In genomic region chr10:80399973-80400703, GRCm38 (mm10) we compare ENCODE assay signal across 8 mouse cellular contexts. TPM values are rescaled to one million over a fixed set of nuclear protein-coding genes. Genes with fewer than 3 reads are reported as not detected.
DNase-seq lines count a peak whose midpoint lies in the region; ATAC-seq and TF ChIP-seq lines count a peak whose summit lies in the region.

No protein-coding gene starts in this region.

- H3K9me3 ChIP-seq in heart, embryonic 15.5 days (replicated peaks) = no peaks in the 10 kb centered on the region
- no peaks in the 10 kb centered on the region for H3K9me3 ChIP-seq in MEL (replicated peaks; ENCODE audit: insufficient read depth, low read length)
- peaks cover 6% of the 10 kb centered on the region; the same call in 1 of the 2 replicates for H3K9me3 ChIP-seq in hindbrain, embryonic 10.5 days
- H3K9me3 ChIP-seq in midbrain, embryonic 12.5 days = no peaks in the 10 kb centered on the region

- peak overlapping the region; percentile 86 for H3K27ac ChIP-seq in heart, embryonic 15.5 days
- peak overlapping the region; percentile 89 for H3K27ac ChIP-seq in MEL (ENCODE audit: control insufficient read depth, low read depth, low read length)
- H3K27ac ChIP-seq in hindbrain, embryonic 10.5 days = peak overlapping the region; percentile 100
- H3K27ac ChIP-seq in midbrain, embryonic 12.5 days (replicated peaks) = peak overlapping the region; percentile 89

- ATAC-seq in heart, embryonic 15.5 days (replicated peaks; ENCODE audit: insufficient number of reproducible peaks, insufficient read depth, low FRiP score, low read depth) = no peak
- no peak for ATAC-seq in midbrain, embryonic 12.5 days (ENCODE audit: low FRiP score, low read depth)

- peaks cover 43% of the 10 kb centered on the region for H3K79me2 ChIP-seq in MEL (ENCODE audit: control insufficient read depth, insufficient read depth, low read length, poor library complexity)

- peaks cover 42% of the 10 kb centered on the region for H3K36me3 ChIP-seq in heart, embryonic 15.5 days
- H3K36me3 ChIP-seq in MEL (ENCODE audit: control insufficient read depth in 1 of 2, insufficient read depth in 2 of 2, low read length in 2 of 2) = peaks cover 9 to 21% of the 10 kb centered on the region in 2 experiments; a peak in 3 of 4 replicates
- H3K36me3 ChIP-seq in hindbrain, embryonic 10.5 days = peaks cover 64% of the 10 kb centered on the region
- H3K36me3 ChIP-seq in midbrain, embryonic 12.5 days = peaks cover 43% of the 10 kb centered on the region

- peak overlapping the region; percentile 76 for H3K4me2 ChIP-seq in heart, embryonic 15.5 days
- peak overlapping the region; percentile 81 for H3K4me2 ChIP-seq in midbrain, embryonic 12.5 days (replicated peaks)

- peak in 1 of 2 experiments; percentile 20; a peak in 1 of 4 replicates for TF ChIP-seq POLR2A in MEL (IDR thresholded peaks at IDR 0.05; ENCODE audit: control insufficient read depth in 1 of 2, insufficient read depth in 1 of 2, low read depth in 1 of 2, low read length in 2 of 2, poor library complexity in 1 of 2)

- TF ChIP-seq RAD21 in MEL (IDR thresholded peaks at IDR 0.05; ENCODE audit: low read depth, low read length) = no peak

- peak overlapping the region; percentile 93 for H3K4me3 ChIP-seq in heart, embryonic 15.5 days
- peak overlapping the region; percentile 63 to 76 for H3K4me3 ChIP-seq in MEL (ENCODE audit: control insufficient read depth in 1 of 2, insufficient read depth in 1 of 2, low read depth in 2 of 2, low read length in 2 of 2)
- peak overlapping the region; percentile 88 for H3K4me3 ChIP-seq in hindbrain, embryonic 10.5 days
- H3K4me3 ChIP-seq in midbrain, embryonic 12.5 days = peak overlapping the region; percentile 72

- TF ChIP-seq CTCF in MEL (IDR thresholded peaks at IDR 0.05 in 2 of 3, conservative IDR thresholded peaks at IDR 0.05 in 1 of 3; ENCODE audit: control insufficient read depth in 1 of 3, insufficient read depth in 1 of 3, low read depth in 2 of 3, low read length in 3 of 3, poor library complexity in 1 of 3, severe bottlenecking in 1 of 3) = no peak

- no peak for TF ChIP-seq EP300 in MEL (IDR thresholded peaks at IDR 0.05; ENCODE audit: low read depth in 1 of 2, low read length in 2 of 2)

- H3K4me1 ChIP-seq in heart, embryonic 15.5 days (replicated peaks) = peaks cover 38% of the 10 kb centered on the region
- peaks cover 0 to 33% of the 10 kb centered on the region in 2 experiments; a peak in 3 of 4 replicates for H3K4me1 ChIP-seq in MEL (ENCODE audit: control insufficient read depth in 1 of 2, insufficient read depth in 2 of 2, low read length in 2 of 2)
- H3K4me1 ChIP-seq in hindbrain, embryonic 10.5 days (replicated peaks) = peaks cover 49% of the 10 kb centered on the region
- peaks cover 38% of the 10 kb centered on the region for H3K4me1 ChIP-seq in midbrain, embryonic 12.5 days

- WGBS in heart, embryonic 15.5 days = 11% methylated on average over 17 of the region's 17 CpGs
- WGBS in hindbrain, embryonic 10.5 days = 14% methylated on average over 17 of the region's 17 CpGs
- 13% methylated on average over 17 of the region's 17 CpGs for WGBS in midbrain, embryonic 12.5 days

- H3K9ac ChIP-seq in heart, embryonic 15.5 days = peak overlapping the region; percentile 63
- H3K9ac ChIP-seq in MEL (ENCODE audit: control insufficient read depth, low read depth, low read length, poor library complexity, severe bottlenecking) = peak overlapping the region; percentile 81
- H3K9ac ChIP-seq in midbrain, embryonic 12.5 days (replicated peaks) = peak overlapping the region; percentile 55

- no peak for DNase-seq in heart, adult 18-20 months
- no peak for DNase-seq in MEL (ENCODE audit: low read depth, low spot score)
- no peak for DNase-seq in hindbrain, embryonic 10.5 days (ENCODE audit: low spot score)
- no peak for DNase-seq in thymus, adult 18-20 months
- DNase-seq in yolk sac, embryonic 10.5 days (ENCODE audit: low spot score) = no peak
- DNase-seq in kidney, adult 8-10 months = no peak

- H3K27me3 ChIP-seq in heart, embryonic 15.5 days = no peaks in the 10 kb centered on the region
- no peaks in the 10 kb centered on the region for H3K27me3 ChIP-seq in MEL (ENCODE audit: control insufficient read depth in 1 of 2, insufficient read depth in 2 of 2, low read length in 2 of 2)
- H3K27me3 ChIP-seq in hindbrain, embryonic 10.5 days (ENCODE audit: insufficient read depth, poor library complexity, severe bottlenecking) = no peaks in the 10 kb centered on the region
- no peaks in the 10 kb centered on the region for H3K27me3 ChIP-seq in midbrain, embryonic 12.5 days

TF ChIP-seq in MEL, 35 proteins besides CTCF, POLR2A, EP300 and RAD21 (continues in another document):
- TF ChIP-seq ZNF384 (IDR thresholded peaks at IDR 0.05; ENCODE audit: low read depth, low read length) (no peak), MXI1 (IDR thresholded peaks at IDR 0.05; ENCODE audit: low read depth, low read length) (peak; percentile 88), POLR2AphosphoS2 (IDR thresholded peaks at IDR 0.05; ENCODE audit: low read length) (no peak), ELF1 (IDR thresholded peaks at IDR 0.05; ENCODE audit: low read depth, low read length) (no peak), SMC3 (IDR thresholded peaks at IDR 0.05; ENCODE audit: low read depth, low read length) (no peak), SIN3A (IDR thresholded peaks at IDR 0.05; ENCODE audit: low read length) (peak; percentile 26), GATA1 (IDR thresholded peaks at IDR 0.05; ENCODE audit: low read depth, low read length) (no peak), KAT2A (conservative IDR thresholded peaks at IDR 0.05; ENCODE audit: low read depth, low read length) (no peak), MYC (IDR thresholded peaks at IDR 0.05; ENCODE audit: low read depth, low read length) (peak; percentile 87), CHD2 (IDR thresholded peaks at IDR 0.05; ENCODE audit: low read length) (no peak), ZC3H11A (IDR thresholded peaks at IDR 0.05; ENCODE audit: low read depth, low read length) (no peak), POLR2AphosphoS5 (IDR thresholded peaks at IDR 0.05; ENCODE audit: borderline replicate concordance, low read depth, low read length) (no peak), CHD1 (IDR thresholded peaks at IDR 0.05; ENCODE audit: low read depth, low read length) (peak; percentile 16; the same call in 1 of the 2 replicates), USF2 (IDR thresholded peaks at IDR 0.05; ENCODE audit: borderline replicate concordance in 1 of 2, insufficient read depth in 1 of 2, low read depth in 1 of 2, low read length in 2 of 2) (no peak), MEF2A (IDR thresholded peaks at IDR 0.05; ENCODE audit: extremely low read depth, insufficient replicate concordance, low read depth, low read length, poor library complexity, severe bottlenecking) (no peak), RCOR1 (IDR thresholded peaks at IDR 0.05; ENCODE audit: low read depth, low read length) (no peak)

RNA-seq across cellular contexts. Expression of gene Mbd3, which starts 0.8 kb away (rescaled TPM):
- 122 and 177 TPM in 2 replicates for polyA plus RNA-seq in heart, embryonic 15.5 days (2015; fragmentation: Nextera tagmentation; extraction: Ambion mirVana)
- 10 to 100 TPM; 93.3 to 97.7 TPM for total RNA-seq in heart, adult 18-20 months (2021)
- total RNA-seq in MEL (2012; rRNA removed) = 81.4 and 86.9 TPM in 2 replicates
- 100 to 1,000 TPM in 1 of 2 experiments, not detected in 1; 289 TPM for polyA plus RNA-seq in MEL (2012; ENCODE audit: insufficient read depth in 1 of 2, insufficient read length in 2 of 2, low read depth in 1 of 2, low replicate concordance in 2 of 2, missing spikeins in 1 of 2)
- polyA plus RNA-seq in hindbrain, embryonic 10.5 days (2016; fragmentation: Nextera tagmentation; extraction: Ambion mirVana) = 341 and 365 TPM in 2 replicates
- polyA plus RNA-seq in midbrain, embryonic 12.5 days (2016; fragmentation: Nextera tagmentation; extraction: Ambion mirVana) = 288 and 314 TPM in 2 replicates

RNA-seq across cellular contexts. Expression of gene Uqcr11, which starts 6.5 kb away (rescaled TPM):
- polyA plus RNA-seq in heart, embryonic 15.5 days (2015; fragmentation: Nextera tagmentation; extraction: Ambion mirVana) = 1,499 and 1,535 TPM in 2 replicates
- 1,000 to 10,000 TPM; 1,809 to 1,881 TPM for total RNA-seq in heart, adult 18-20 months (2021)
- 879 and 935 TPM in 2 replicates for total RNA-seq in MEL (2012; rRNA removed)
- 100 to 1,000 TPM in 1 of 2 experiments, not detected in 1; 481 TPM for polyA plus RNA-seq in MEL (2012; ENCODE audit: insufficient read depth in 1 of 2, insufficient read length in 2 of 2, low read depth in 1 of 2, low replicate concordance in 2 of 2, missing spikeins in 1 of 2)
- polyA plus RNA-seq in hindbrain, embryonic 10.5 days (2016; fragmentation: Nextera tagmentation; extraction: Ambion mirVana) = 648 and 654 TPM in 2 replicates
- 398 and 414 TPM in 2 replicates for polyA plus RNA-seq in midbrain, embryonic 12.5 days (2016; fragmentation: Nextera tagmentation; extraction: Ambion mirVana)

RNA-seq across cellular contexts. Expression of gene Mex3d, which starts 12.7 kb away (rescaled TPM):
- 4.8 and 5.2 TPM in 2 replicates for polyA plus RNA-seq in heart, embryonic 15.5 days (2015; fragmentation: Nextera tagmentation; extraction: Ambion mirVana)
- 1 to 10 TPM; 6.4 to 7.8 TPM for total RNA-seq in heart, adult 18-20 months (2021)
- total RNA-seq in MEL (2012; rRNA removed) = 14.1 and 15.6 TPM in 2 replicates
- 10 to 100 TPM in 1 of 2 experiments, not detected in 1; 18.8 TPM for polyA plus RNA-seq in MEL (2012; ENCODE audit: insufficient read depth in 1 of 2, insufficient read length in 2 of 2, low read depth in 1 of 2, low replicate concordance in 2 of 2, missing spikeins in 1 of 2)
- 7.2 and 8.8 TPM in 2 replicates for polyA plus RNA-seq in hindbrain, embryonic 10.5 days (2016; fragmentation: Nextera tagmentation; extraction: Ambion mirVana)
- polyA plus RNA-seq in midbrain, embryonic 12.5 days (2016; fragmentation: Nextera tagmentation; extraction: Ambion mirVana) = 18.4 and 19.7 TPM in 2 replicates

RNA-seq across cellular contexts. Expression of gene Tcf3, which starts 33.3 kb away (rescaled TPM):
- polyA plus RNA-seq in heart, embryonic 15.5 days (2015; fragmentation: Nextera tagmentation; extraction: Ambion mirVana) = 41.3 and 67.2 TPM in 2 replicates
- 10 to 100 TPM; 15.6 to 17.3 TPM for total RNA-seq in heart, adult 18-20 months (2021)
- total RNA-seq in MEL (2012; rRNA removed) = 113 and 125 TPM in 2 replicates
- polyA plus RNA-seq in MEL (2012; ENCODE audit: insufficient read depth in 1 of 2, insufficient read length in 2 of 2, low read depth in 1 of 2, low replicate concordance in 2 of 2, missing spikeins in 1 of 2) = 100 to 1,000 TPM in 1 of 2 experiments, not detected in 1; 258 TPM
- 191 and 198 TPM in 2 replicates for polyA plus RNA-seq in hindbrain, embryonic 10.5 days (2016; fragmentation: Nextera tagmentation; extraction: Ambion mirVana)
- polyA plus RNA-seq in midbrain, embryonic 12.5 days (2016; fragmentation: Nextera tagmentation; extraction: Ambion mirVana) = 185 and 191 TPM in 2 replicates

RNA-seq across cellular contexts. Expression of gene Plk5, which starts 43.9 kb away (rescaled TPM):
- 0.06 and 0.09 TPM in 2 replicates for polyA plus RNA-seq in heart, embryonic 15.5 days (2015; fragmentation: Nextera tagmentation; extraction: Ambion mirVana)
- 1 to 10 TPM in 1 of 2 experiments, under 1 TPM in 1; 0.69 to 1.2 TPM for total RNA-seq in heart, adult 18-20 months (2021)
- total RNA-seq in MEL (2012; rRNA removed) = 0.19 TPM in 1 of 2 replicates, not detected in the other
- under 1 TPM in 1 of 2 experiments, not detected in 1; 0.19 TPM for polyA plus RNA-seq in MEL (2012; ENCODE audit: insufficient read depth in 1 of 2, insufficient read length in 2 of 2, low read depth in 1 of 2, low replicate concordance in 2 of 2, missing spikeins in 1 of 2)
- polyA plus RNA-seq in hindbrain, embryonic 10.5 days (2016; fragmentation: Nextera tagmentation; extraction: Ambion mirVana) = 0.22 and 0.44 TPM in 2 replicates
- 0.31 and 0.52 TPM in 2 replicates for polyA plus RNA-seq in midbrain, embryonic 12.5 days (2016; fragmentation: Nextera tagmentation; extraction: Ambion mirVana)
